Mouse (Mus musculus) testis, postnatal 14 days (tissue): ENCODE results near the gene Kif5c.

ENCODE experiments used
- DNase-seq: peaks from one replicate; pipeline ENCODE4 v3.0.0; 2021; ENCODE audit warnings: low spot score

The Kif5c gene

DNA sequence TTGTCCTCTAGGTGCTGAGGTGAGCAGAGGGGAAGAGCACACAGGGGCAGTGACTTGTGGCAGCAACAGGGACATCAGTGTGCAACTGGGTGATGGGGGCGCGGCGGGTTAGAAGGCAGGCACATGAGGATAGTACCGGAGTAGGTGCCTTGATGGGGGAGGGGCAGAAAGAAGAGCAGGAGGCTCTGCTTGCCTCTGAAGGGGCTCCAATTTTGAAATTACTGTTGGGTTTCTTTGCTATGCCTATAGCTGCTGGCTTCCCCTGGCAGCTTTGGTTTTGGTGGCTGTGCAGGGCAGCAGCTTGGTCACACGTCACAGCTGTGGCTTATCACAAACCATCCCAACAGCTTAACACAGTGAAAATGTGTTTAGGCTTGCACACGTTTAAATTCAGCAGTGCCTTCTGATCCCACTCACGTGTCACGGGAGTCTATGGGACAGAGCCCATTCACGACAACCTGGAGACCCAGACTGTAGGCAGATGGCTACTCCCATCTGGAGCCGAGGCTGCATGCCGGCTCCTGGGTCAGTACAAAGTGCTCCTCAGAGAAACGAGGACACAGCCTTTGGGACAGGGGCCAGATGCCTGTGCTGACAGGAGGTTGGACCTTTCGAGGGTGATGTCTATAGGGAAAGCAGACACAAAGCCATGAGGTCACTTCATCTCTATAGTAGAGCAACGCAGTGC lies 126.1 kb downstream of the Kif5c start:
- DNase-seq: no peak

DNA sequence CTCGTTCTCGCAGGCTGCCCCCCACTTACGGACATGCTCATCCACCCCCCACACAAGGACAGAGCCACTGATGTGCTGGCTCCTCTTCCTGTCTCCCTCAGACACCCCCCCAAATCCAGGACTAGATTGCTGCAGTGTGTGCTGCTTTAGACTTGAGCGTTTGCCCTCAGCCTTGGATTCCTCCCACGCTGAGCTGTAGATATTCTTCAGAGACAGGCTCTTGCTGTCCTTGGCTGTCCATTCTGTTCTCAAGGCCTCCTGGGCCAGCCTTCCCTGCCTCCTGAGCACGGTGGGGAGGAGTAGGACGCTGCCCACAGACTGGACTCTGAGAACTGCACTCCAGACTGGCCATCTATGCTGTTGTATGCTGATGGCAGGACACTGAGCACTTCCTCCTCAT lies 127.8 kb downstream of the Kif5c start:
- DNase-seq: peak; percentile 85

DNA sequence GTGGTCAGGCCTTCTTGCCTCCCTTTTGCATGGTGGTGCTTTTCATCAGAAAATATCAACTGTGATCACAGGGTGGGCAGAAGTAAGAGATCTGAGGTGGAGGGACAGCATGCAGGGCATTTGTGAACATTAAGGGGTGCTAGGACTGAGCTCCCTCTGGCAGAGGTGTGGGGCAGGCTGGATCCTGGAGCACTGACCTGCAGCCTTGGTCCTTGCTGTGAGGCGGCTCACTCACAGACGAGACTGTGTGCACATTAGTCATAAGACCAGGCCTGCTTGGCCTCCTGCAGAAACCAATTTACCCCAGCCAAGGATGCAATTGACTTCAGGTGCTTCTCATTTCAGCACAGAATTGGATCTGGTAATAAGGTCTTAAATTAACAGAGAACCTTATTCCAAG lies 128.6 kb downstream of the Kif5c start:
- no peak for DNase-seq

DNA sequence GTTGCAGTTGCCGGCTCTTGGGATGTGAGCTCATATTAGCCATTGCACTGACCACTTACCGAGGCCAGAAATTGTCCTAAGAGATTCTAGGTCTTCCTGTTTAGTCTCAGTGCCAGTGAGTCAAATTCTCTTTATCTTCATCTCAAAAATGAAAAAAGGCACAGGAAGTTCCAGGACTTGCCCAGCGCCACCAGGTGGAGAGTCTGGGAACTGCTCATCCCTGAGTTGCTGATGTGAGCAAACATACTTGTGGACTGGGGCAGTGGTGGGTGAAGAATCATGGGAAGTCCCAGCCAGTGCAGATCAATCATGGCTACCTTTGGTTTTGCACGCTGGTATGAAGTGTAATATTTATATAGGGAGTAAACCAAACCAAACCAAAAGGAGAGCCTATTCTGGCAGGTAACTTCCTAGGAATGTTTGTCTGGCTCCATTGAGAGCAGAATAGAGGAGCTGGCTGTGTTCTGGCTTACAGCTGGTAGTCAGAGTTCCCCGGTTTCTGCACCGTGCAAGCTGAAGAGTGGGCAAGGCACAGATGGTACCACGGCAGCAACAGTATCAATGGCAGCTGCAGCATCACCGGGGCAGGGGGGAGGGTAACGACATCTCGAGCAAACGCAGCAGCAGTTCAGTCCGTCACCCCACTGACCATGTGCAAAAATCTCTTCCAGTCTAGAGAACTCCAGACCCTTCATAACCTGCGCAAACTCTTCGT lies 129.7 kb downstream of the Kif5c start:
- DNase-seq: no peak

DNA sequence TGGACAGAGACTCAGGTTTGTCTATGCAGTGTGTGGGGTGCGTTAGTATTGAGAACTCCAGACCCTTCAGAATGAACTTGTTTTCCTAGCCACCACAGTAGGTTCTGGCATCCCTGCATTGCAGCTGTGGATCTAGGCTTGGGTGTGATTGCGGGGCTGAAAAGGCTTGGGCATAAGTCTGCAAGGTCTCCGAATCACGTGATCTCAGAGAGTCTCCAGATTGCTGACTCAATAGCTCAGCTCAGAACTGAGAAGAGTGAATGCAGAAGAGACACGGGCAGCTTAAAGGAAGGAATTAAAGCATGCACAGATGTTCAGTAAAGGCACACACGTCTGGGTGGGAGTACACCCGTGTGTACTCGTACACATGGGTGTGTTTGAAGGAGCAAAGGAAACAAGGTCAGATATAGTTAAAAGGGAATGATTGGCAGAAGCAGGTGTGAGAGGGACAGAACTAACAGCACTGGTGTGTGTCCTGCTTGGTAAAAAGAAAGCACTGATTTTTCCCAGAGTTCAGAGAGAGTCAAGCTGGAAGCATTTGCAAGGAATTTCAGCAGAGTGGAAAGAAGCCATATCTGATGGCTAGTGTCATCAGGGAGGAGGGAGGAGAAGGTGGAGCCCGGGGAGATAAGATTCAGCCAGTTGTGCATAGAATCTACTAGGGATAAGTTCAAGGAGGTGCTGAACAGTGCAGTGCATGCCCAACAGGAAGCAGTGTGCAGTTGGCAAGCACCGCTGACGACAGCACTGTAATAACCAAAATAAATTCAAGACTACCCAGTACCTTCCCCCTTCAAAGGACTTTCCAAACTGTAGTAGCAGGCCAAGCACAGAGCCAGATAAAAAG lies 130.9 kb downstream of the Kif5c start:
- peak; percentile 46 for DNase-seq

DNA sequence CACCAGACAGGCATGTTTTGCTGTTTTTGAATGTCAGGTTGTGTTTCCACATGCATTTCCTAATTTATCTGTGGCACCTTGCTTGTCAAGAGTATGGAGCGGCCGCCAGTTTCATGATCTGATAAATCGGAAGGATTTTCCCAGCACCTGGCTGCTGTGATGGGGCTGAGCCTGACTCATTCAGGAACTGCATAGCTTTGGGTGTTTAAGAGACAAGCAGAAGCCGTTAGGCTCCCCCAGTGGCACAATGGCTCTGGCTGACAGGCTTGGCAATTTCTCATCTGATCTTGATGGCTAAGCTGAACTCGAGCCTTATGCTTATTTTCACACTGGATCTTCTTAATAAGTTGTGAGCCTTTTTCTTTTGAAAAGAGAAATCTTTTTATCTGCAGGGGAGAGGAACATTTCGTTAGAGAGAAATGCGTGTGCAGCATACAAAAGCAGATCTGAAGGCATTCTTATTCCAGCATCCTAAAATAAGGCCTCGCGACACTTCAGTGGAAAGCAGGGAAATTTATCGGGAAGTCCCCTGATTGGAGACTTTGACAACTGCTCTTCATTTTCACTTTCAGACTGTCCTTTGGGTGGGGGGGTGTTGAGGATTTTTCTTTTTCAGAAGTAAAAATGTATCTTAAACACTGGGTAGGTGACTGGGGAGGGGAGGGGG lies 132.6 kb downstream of the Kif5c start:
- DNase-seq: no peak

DNA sequence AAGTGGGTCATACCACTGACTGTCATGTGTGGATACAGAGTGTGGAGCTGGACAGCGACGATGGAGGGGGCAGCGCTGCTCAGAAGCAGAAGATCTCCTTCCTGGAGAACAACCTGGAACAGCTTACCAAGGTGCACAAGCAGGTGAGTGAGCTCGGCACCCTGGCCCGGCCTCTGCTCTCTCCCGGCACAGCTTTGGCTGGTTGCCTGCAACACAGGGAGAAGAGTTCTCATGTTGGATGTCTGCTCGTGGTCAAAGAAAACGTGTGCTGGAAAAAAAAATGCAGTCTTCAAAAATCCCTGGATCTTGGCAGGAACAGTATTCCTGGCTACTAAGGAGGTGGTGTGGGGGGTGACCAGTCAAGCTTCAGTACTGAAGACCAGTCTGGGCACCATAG lies 133.1 kb downstream of the Kif5c start:
- no peak for DNase-seq

DNA sequence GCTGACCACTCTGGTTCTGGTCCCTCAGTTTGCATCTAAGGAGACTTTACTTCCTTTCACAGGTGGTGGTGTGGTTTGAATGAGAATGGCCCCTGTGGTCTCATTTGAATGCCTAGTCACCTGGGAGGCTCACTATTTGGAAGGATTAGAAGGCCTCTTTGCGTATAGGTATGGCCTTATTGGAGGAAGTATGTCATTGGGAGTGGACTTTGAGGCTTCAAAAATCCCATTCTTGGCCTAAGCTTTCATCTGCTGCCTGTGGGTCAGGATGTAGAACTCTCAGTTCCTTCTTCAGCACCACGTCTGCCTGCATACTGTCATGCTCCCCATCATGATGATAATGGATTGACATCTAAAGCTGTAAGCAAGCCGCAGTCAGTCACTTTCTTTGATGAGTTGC lies 134.0 kb downstream of the Kif5c start:
- no peak for DNase-seq

DNA sequence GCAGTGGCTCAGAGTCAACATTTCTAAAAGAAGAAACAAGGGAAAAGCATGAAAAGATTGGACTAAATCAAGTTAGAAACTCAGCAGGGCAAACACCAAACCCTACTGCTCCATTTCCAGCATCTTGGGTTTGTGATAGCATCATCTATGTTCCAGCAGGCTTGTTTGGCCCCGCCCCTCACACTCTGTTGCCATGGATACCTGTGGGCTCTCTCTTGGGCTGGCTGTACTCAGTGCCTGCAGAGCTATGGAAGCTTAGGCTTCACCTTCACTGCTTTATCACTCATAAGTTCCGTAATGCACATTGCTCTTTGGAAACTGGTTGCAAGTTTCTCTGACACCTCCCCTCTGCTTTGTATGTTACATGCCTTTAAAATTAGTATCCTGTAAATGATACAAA lies 136.0 kb downstream of the Kif5c start:
- no peak for DNase-seq

DNA sequence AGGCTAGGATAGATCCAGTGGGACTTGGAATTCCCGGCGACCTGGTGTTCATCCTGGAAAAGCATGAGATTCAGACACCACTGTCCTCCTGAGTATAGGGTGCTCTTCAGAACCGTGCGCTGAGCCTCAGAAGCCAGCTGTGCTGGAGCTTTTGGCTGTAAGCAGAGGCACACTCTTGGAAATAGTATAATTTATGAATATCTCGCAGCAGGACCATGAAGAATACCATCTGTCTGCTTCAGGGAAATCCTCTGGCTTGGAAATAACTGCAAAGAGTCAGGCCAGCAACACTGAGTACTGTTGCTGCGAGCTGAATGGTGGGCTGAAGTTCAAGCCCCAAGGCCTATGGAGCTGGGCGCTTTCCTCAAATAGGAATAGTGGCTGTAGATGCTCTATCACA lies 138.5 kb downstream of the Kif5c start:
- DNase-seq: no peak

DNA sequence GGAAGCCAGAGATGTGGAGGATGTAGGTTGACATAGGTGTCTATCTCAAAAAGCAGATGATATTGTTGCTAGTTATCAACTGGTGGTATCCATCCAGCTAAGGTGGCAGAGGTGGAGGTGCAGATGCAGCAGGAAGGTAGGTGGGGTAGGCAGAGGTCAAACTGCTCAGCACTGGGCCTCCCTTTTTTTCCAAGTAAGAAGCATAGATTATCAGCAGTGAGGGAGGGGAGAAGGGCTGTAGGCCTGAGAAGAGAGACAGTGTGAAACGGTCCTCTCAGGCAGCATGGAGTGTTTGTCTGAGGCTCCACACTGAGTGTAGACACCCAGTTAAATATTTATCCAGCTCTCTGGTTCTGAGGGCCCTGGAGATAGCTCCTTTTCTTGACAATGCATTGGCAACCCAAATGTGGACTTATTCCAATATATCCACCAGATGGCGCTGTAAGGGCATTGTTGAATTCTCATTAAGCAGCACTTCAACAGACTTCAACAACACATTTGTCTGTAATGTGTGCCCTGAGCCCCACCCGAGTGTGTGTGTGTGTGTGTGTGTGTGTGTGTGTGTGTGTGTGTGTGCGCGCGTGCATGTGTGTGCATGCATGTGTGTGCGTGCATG lies 145.3 kb downstream of the Kif5c start:
- DNase-seq: no peak

DNA sequence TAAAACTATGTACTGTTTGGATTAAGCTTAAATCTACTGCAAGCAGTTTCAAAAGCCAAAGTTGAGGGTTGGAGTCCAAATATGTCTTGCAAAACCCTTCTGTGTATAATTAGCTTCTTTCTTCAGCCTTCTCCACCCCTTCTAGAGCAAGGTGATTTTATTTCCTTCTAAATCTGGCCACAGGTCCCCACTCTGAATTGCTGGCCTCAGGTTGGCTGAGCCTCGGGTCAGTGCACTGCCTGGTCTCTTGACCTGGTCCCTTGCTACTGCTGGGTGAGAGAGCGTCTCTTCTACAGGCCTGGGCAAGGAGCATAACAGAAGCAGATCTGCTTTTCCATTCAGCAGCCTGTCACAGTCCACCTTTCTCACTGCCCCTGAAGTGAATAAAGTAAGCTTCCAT lies 149.8 kb downstream of the Kif5c start:
- no peak for DNase-seq

DNA sequence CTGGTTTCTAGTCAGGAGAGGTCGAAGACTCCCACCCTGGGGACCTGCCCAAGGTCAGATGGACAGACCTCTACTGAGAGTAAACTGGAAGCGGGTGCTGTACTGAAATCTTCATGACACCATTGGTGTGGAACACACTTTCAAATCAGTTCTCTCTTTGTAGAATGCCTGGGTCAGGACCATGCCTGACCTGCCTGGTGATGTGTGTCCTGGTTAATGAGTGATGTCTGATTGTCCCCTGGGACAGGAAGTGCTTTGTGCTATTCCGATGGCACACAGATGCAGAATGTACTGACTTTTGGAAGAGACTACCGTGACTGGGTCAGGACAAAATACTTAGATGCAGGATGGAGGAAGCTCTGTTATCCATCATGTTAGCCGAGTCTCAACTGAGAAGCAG lies 151.3 kb downstream of the Kif5c start:
- DNase-seq: no peak

DNA sequence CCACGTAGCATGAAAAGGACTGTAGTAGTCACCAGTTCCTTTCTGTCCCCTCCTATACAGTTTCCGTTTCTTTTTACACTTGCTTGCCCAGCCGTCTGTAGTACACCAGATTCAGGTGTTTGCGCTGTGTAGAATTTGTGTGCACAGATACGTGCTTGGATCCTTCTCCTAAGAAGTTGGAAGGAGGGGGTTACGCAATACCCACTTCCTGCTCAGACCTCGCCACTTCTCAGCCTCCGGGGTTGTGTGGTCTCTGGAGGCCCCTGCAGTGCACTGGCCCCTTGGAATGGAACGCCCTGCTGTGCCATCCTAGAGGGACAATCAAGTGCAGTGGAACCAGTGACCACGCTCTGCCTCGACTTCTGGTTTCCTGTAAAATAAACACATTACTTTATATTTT lies 152.1 kb downstream of the Kif5c start:
- no peak for DNase-seq

DNA sequence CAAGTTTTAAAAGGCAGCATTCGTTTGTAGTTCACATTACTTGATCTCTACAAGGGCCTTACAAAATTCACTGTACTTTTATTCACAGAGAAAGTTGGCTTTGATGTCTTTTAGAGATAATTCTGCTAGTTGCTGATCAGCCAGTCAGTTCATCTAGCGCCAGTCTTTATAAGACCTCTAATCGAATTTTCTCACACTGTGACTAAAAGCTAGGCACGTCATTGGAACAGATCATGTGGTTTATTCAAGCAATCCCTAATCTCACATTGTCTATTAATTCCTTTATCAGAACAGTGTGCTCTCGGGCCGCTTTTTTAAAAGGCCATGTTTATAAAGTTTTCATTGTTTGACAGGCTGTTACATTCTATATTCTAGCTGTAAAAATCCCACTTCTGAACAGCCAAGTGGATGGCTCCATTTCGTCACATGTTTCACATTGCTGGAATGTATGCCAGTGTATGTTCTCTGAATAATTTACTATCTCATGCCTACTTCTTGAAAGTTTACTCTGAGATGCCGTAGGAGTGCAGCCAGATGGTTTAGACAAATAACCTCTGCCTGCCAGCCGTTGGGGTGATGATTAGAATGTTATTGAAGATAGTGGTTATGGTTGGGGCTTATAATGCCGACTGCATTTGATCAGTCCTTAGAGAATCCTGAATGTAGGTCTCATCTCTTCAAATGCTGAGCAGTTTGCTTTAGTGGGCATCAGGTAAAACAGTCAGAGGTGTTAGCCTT lies 154.3 kb downstream of the Kif5c start:
- no peak for DNase-seq

DNA sequence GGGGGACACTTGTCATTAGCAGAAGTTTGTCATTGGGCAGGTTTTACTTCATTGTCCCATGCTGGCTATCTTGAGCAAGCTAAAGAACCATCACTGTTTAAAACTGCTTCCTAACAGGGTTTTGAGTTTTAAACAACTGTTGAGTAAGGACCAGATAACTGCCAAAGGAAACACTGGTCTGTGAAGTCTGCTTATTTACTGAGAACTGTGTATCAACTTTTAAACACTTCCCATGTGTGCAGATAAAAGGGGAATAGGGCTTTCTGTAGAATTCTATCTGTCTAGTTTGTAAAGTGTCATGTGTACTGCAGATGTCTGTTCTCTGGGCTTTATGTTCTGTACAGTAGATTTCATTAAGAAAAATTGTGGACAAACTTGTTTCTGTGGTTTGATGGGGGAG lies 155.1 kb downstream of the Kif5c start:
- no peak for DNase-seq

DNA sequence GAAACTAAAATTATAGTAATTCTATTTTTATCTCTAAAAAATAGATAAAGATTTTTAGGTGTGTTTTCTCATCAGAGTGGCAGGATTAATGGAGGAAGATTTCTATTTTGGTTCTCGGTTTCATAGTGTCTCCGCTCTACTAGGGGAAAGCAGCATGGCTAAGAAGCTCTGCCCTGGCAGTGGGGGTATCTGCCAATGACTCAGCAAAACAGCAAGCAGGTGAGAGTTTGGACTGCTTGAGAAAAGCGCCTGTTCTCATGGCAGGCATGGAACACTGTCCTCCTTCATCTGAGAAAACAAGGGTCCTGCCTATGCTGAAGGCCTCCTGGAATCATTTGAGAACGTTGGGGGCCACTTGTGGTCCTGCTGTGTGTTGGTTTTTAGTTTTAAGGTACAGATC lies 156.1 kb downstream of the Kif5c start:
- no peak for DNase-seq

DNA sequence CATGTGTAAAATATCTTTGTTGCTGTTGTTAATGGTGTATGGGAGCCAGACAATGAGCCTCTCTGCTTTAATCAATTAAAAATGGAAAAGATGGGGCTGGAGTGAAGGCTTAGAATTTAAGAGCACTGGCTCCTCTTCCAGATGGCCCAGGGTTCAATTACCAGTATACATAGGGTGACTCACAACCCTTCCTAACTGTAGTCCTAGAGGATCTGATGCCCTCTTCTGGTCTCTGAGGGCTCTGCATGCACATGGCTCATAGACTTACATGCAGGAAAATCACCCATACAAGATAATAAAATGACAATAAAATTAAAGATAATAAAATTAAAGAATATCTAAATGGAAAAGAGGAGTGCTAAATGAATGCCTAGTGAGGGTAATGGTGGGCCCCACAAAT lies 156.6 kb downstream of the Kif5c start:
- no peak for DNase-seq

DNA sequence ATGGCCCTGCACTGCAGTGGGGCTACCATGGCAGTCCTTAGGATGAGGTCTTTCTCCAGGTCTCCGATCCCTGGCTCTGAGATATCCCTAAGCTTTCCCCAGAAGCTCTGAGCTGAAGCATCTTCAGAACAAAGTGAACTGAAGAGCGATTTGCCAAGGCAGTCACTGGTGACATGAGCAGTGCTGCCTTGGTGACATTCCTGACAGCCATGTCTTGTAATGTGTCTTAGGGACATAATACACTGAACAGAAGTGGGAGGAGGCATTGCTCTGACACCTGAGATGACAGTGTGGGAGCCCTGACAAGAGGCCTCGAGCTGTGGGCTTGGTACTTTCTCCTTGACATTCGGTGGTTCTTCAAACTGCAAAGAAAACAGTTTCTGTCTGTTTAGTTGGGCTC lies 157.3 kb downstream of the Kif5c start:
- no peak for DNase-seq

DNA sequence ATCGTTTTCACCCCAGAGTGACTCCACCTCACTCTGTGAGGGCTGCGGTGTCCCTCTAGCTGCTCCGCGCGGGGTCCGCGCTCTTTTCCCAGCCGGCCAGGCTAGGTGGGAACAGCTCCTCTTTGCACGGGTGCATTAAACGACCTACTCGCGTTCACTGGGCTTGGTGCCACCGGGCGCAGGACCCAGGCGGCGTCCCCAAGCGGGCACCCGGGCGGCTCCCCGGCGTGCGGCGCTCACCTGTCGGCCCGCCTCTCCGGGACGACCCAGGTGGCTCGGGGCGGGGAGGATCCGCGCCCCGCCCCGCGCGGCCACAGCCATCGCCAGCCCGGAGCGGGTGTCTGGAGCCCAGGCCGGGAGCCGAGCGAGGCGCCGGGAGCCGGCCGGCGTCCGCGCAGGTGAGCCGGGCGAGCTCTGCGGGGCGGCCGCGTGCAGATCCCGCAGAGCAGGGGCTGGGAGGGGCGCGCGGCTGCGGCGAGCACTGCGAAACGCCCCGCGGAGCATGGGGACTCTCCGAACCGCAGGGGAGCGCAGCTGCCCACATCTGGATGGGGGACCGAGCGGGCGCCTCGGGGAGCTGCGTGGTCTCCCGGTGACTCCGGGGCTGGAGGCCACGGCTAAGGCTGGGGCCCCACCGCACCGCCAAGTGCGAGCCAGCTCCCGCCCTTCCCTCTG lies 168.4 kb downstream of the Kif5c start, which contains the start of gene Lypd6b:
Gene Lypd6b (plus strand): TSS at position 313 of the 675 bp plus-strand sequence.
- DNase-seq: no peak

DNA sequence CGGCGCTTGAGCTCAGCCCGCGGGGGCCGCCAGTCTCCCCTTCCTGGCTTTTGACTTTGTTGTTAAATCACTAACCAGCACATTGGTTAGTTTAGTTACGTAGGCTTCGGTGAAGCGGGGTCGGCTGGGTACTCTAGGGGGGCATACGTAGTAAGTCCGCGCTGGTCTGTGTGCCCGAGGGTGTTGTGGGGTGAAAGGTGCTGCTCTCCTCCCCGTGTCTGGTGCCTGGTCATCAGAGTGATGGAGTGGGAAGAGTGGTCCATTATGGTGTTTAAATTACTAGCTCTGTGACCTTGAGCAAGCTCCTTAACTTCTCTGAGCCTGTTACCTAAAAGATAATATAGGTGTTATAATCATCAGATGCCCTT lies 168.9 kb downstream of the Kif5c start:
- DNase-seq: no peak
